Mouse (Mus musculus): Measurements from ENCODE around the gene Olfr345. TPM values are rescaled to one million over a fixed set of nuclear protein-coding genes. Genes with fewer than 3 reads are reported as not detected.

Olfr345 gene
- not detected for polyA plus RNA-seq (2017; shearing (Covaris generic))

GRCm38 (mm10) chr2:36639741-36640140 lies at the start of gene Olfr345:
Gene Olfr345 (plus strand): TSS chr2:36640041.

DNA sequence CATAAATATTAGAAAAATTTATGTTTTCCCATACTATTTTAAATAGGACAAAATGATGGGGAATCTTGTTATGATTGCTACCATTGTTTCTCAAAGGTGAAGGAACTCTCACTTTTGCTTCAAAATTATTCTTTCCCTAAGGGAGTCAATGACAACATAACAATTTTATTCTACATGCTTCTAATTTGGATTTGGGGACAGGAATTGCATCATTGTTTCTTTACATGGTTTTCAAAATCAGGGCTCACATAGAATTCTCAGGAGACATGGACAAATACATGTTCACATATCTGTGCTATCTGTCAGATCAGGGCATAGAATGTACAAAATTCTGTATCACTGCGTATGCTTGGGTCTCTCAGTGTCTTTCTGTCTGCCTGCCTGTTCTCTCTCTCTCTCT lies 45.6 kb downstream of the Olfr345 start, which contains the start of gene Olfr346:
Olfr346 (plus strand) TSS at position 301 of the 400 bp plus-strand sequence.

Other genes with a start within 250 kb of the Olfr345 start
- gene Olfr339, start 221.1 kb upstream of the Olfr345 start, polyA plus RNA-seq (2017; shearing (Covaris generic)) = 0.41 TPM
- gene Olfr340, start 187.5 kb upstream of the Olfr345 start, polyA plus RNA-seq (2017; shearing (Covaris generic)) = not detected
- gene Olfr341, start 157.6 kb upstream of the Olfr345 start, polyA plus RNA-seq (2017; shearing (Covaris generic)) = 0.13 TPM
- gene Olfr342, start 115.0 kb upstream of the Olfr345 start, polyA plus RNA-seq (2017; shearing (Covaris generic)) = not detected
- 0.05 TPM for gene Olfr344, start 73.4 kb upstream of the Olfr345 start, polyA plus RNA-seq (2017; shearing (Covaris generic))
- gene Olfr346, start 45.7 kb downstream of the Olfr345 start, polyA plus RNA-seq (2017; shearing (Covaris generic)) = not detected
- gene Olfr347, start 91.9 kb downstream of the Olfr345 start, polyA plus RNA-seq (2017; shearing (Covaris generic)) = not detected
- gene Olfr348, start 144.2 kb downstream of the Olfr345 start, polyA plus RNA-seq (2017; shearing (Covaris generic)) = not detected
- not detected for gene Olfr50, start 150.5 kb downstream of the Olfr345 start, polyA plus RNA-seq (2017; shearing (Covaris generic))
- not detected for gene Olfr3, start 177.0 kb downstream of the Olfr345 start, polyA plus RNA-seq (2017; shearing (Covaris generic))
- gene Olfr350, start 206.3 kb downstream of the Olfr345 start, polyA plus RNA-seq (2017; shearing (Covaris generic)) = not detected
- gene Olfr351, start 222.6 kb downstream of the Olfr345 start, polyA plus RNA-seq (2017; shearing (Covaris generic)) = not detected
- gene Olfr352, start 228.4 kb downstream of the Olfr345 start, polyA plus RNA-seq (2017; shearing (Covaris generic)) = 0.18 TPM

All from effector memory CD4-positive, alpha-beta T cell, adult 7 months (primary cell).